Mouse (Mus musculus) heart, embryonic 15.5 days (tissue): ENCODE results near the gene Rgl1. TPM values are rescaled to one million over a fixed set of nuclear protein-coding genes. Genes with fewer than 3 reads are reported as not detected.

ENCODE experiments used
- ATAC-seq: fragments of 200-750 bp; cut with Nextera tagmentation; replicated peaks from 2 replicates; pipeline ENCODE4 v1.8.0; 2017; ENCODE audit warnings: low read depth, moderate TSS enrichment; ENCODE audit not compliant: insufficient number of reproducible peaks, insufficient read depth, low FRiP score
- H3K27ac ChIP-seq: fragments of 300-500 bp; sonication (generic); 2 replicates; pipeline ENCODE4 v1.5.1; 2015; ENCODE audit warnings: mild to moderate bottlenecking, inconsistent platforms
- H3K27me3 ChIP-seq: fragments of 300-500 bp; sonication (generic); 2 replicates; pipeline ENCODE4 v1.6.1; 2015; ENCODE audit warnings: inconsistent platforms
- H3K36me3 ChIP-seq: fragments of 300-500 bp; sonication (generic); 2 replicates; pipeline ENCODE4 v1.6.1; 2015; ENCODE audit warnings: mild to moderate bottlenecking, inconsistent platforms
- H3K4me1 ChIP-seq: fragments of 300-500 bp; sonication (generic); replicated peaks from 2 replicates; pipeline ENCODE4 v1.6.1; 2015; ENCODE audit warnings: inconsistent platforms
- H3K4me2 ChIP-seq: fragments of 300-500 bp; sonication (generic); 2 replicates; pipeline ENCODE4 v1.6.1; 2015; ENCODE audit warnings: inconsistent platforms, mild to moderate bottlenecking, moderate library complexity
- H3K4me3 ChIP-seq: fragments of 300-500 bp; sonication (generic); 2 replicates; pipeline ENCODE4 v1.5.1; 2015; ENCODE audit warnings: mild to moderate bottlenecking, inconsistent platforms
- H3K9ac ChIP-seq: fragments of 300-500 bp; sonication (generic); 2 replicates; pipeline ENCODE4 v1.6.1; 2015; ENCODE audit warnings: mild to moderate bottlenecking, inconsistent platforms
- H3K9me3 ChIP-seq: fragments of 300-500 bp; sonication (generic); replicated peaks from 2 replicates; pipeline ENCODE4 v1.6.1; 2016; ENCODE audit warnings: inconsistent platforms
- WGBS: fragments of 180-500 bp; shearing (Covaris S2); methylation state at CpG from one replicate; pipeline ENCODE4 v1.1.7; 2015; ENCODE audit warnings: mixed read lengths; 5-methylcytosine and 5-hydroxymethylcytosine counted together
- polyA plus RNA-seq: library from polyadenylated mRNA; unstranded; fragments of >200 nt; fragmentation: Nextera tagmentation; extraction: Ambion mirVana; gene quantifications from 2 replicates; pipeline ENCODE4 v1.2.1, GENCODE M21; 2015

Gene Rgl1
- polyA plus RNA-seq, 1 experiment from 2014 or later: 64.6 TPM

DNA sequence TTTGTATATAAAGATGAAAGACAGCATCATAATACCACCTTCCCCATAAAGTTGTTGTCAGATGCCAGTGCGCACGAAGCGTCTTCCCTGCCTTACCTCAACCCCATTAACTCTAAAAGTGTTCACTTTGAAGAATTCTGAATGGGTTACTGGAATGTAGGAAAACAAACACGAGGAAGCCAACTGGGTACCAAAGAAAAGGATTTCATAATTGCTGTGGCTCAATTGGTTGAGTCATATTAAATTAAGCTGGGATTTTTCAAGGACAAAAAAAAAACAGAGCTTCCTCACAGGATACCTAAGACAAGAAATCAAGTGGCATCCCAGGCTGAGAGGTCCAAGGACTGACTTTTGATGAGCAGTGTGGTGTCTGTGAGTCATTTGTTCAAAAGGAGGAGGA lies 144.5 kb downstream of the Rgl1 start:
- Histone ChIP-seq H3K4me2 (no peak overlapping the region), H3K9ac (no peak overlapping the region)
- WGBS: 86% methylated on average over 4 of the region's 4 CpGs

GRCm38 (mm10) chr1:152619396-152619795 lies 146.8 kb downstream of the Rgl1 start:
- H3K27ac ChIP-seq: peak overlapping the region; percentile 65
- WGBS: 32% methylated on average over 9 of the region's 9 CpGs
- H3K4me1 ChIP-seq: peaks cover 89% of the 10 kb centered on the region
- no peaks in the 10 kb centered on the region for H3K27me3 ChIP-seq
- peak overlapping the region; percentile 24 for H3K4me2 ChIP-seq
- H3K36me3 ChIP-seq: peaks cover 16% of the 10 kb centered on the region
- no peaks in the 10 kb centered on the region for H3K9me3 ChIP-seq
- no peak for ATAC-seq
- no peak overlapping the region for H3K9ac ChIP-seq
- no peak overlapping the region for H3K4me3 ChIP-seq

More for the DNA sequence above, 144.5 kb downstream of the Rgl1 start:
- Histone ChIP-seq H3K27me3 (no peaks in the 10 kb centered on the region), H3K36me3 (peaks cover 7% of the 10 kb centered on the region; the same call in 1 of the 2 replicates), H3K4me1 (peaks cover 77% of the 10 kb centered on the region), H3K4me3 (no peak overlapping the region), H3K27ac (no peak overlapping the region), H3K9me3 (no peaks in the 10 kb centered on the region)
- no peak for ATAC-seq

- Histone ChIP-seq H3K27me3 (no peaks in the 10 kb centered on the region), H3K36me3 (peaks cover 21% of the 10 kb centered on the region), H3K9ac (no peak overlapping the region), H3K4me3 (no peak overlapping the region), H3K4me1 (peaks cover 92% of the 10 kb centered on the region), H3K9me3 (no peaks in the 10 kb centered on the region), H3K4me2 (no peak overlapping the region), H3K27ac (peak overlapping the region; percentile 65)
- ATAC-seq: no peak
- WGBS: 51% methylated on average over 3 of the region's 3 CpGs
Observed at GRCm38 (mm10) chr1:152618896-152619295, 147.3 kb downstream of the Rgl1 start.

DNA sequence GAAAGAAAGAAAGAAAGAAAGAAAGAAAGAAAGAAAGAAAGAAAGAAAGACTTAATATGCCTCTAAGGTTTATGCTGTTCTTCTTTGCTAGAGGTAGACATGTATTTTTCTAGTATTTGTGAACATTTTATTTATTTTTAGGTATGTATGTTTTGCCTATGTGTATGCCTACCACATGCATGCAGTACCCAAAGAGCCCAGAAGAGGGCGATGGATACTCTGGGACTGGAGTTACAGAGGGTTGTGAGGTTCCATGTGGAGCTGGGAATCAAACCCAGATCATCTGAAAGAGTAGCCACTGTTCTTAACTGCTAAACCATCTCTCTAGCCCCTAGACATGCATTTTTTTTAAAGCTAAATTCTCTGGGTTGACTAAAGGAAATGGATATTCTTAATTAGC lies 147.8 kb downstream of the Rgl1 start:
- Histone ChIP-seq H3K4me3 (no peak overlapping the region), H3K4me1 (peaks cover 91% of the 10 kb centered on the region), H3K9ac (no peak overlapping the region), H3K27ac (peak overlapping the region; percentile 65), H3K27me3 (no peaks in the 10 kb centered on the region), H3K9me3 (no peaks in the 10 kb centered on the region), H3K4me2 (no peak overlapping the region), H3K36me3 (peaks cover 22% of the 10 kb centered on the region)
- 50% methylated on average over 1 of the region's 1 CpGs for WGBS
- no peak for ATAC-seq

- Histone ChIP-seq H3K4me1 (peaks cover 91% of the 10 kb centered on the region), H3K27ac (peak overlapping the region; percentile 77), H3K9me3 (no peaks in the 10 kb centered on the region), H3K27me3 (no peaks in the 10 kb centered on the region), H3K4me3 (no peak overlapping the region), H3K36me3 (peaks cover 22% of the 10 kb centered on the region), H3K4me2 (0 out of 2 replicates have a peak overlapping the region, but pooled peaks have one; percentile 2), H3K9ac (0 out of 2 replicates have a peak overlapping the region, but pooled peaks have one; percentile 20)
- ATAC-seq: no peak
- 52% methylated on average over 10 of the region's 10 CpGs for WGBS
Observed at GRCm38 (mm10) chr1:152617745-152618342, 148.3 kb downstream of the Rgl1 start.

- Histone ChIP-seq H3K4me3 (no peak overlapping the region), H3K9me3 (no peaks in the 10 kb centered on the region), H3K4me1 (peaks cover 91% of the 10 kb centered on the region), H3K9ac (0 out of 2 replicates have a peak overlapping the region, but pooled peaks have one; percentile 20), H3K4me2 (no peak overlapping the region), H3K27me3 (no peaks in the 10 kb centered on the region), H3K27ac (peak overlapping the region; percentile 77), H3K36me3 (peaks cover 25% of the 10 kb centered on the region)
- ATAC-seq: no peak
Observed at GRCm38 (mm10) chr1:152616777-152617057, 149.4 kb downstream of the Rgl1 start.

- Histone ChIP-seq H3K9me3 (no peaks in the 10 kb centered on the region), H3K4me2 (no peak overlapping the region), H3K27me3 (no peaks in the 10 kb centered on the region), H3K36me3 (peaks cover 25% of the 10 kb centered on the region), H3K4me1 (peaks cover 91% of the 10 kb centered on the region), H3K9ac (no peak overlapping the region), H3K4me3 (no peak overlapping the region), H3K27ac (peak overlapping the region; percentile 77)
- 58% methylated on average over 10 of the region's 10 CpGs for WGBS
- no peak for ATAC-seq
Observed at GRCm38 (mm10) chr1:152615987-152616776, 150.0 kb downstream of the Rgl1 start.

- no peak for ATAC-seq
- Histone ChIP-seq H3K9me3 (no peaks in the 10 kb centered on the region), H3K36me3 (peaks cover 25% of the 10 kb centered on the region), H3K4me1 (peaks cover 91% of the 10 kb centered on the region), H3K4me2 (no peak overlapping the region), H3K27ac (peak overlapping the region; percentile 8; the same call in 1 of the 2 replicates), H3K27me3 (no peaks in the 10 kb centered on the region), H3K4me3 (no peak overlapping the region), H3K9ac (no peak overlapping the region)
- 59% methylated on average over 7 of the region's 7 CpGs for WGBS
Observed at GRCm38 (mm10) chr1:152614743-152615380, 151.3 kb downstream of the Rgl1 start.

DNA sequence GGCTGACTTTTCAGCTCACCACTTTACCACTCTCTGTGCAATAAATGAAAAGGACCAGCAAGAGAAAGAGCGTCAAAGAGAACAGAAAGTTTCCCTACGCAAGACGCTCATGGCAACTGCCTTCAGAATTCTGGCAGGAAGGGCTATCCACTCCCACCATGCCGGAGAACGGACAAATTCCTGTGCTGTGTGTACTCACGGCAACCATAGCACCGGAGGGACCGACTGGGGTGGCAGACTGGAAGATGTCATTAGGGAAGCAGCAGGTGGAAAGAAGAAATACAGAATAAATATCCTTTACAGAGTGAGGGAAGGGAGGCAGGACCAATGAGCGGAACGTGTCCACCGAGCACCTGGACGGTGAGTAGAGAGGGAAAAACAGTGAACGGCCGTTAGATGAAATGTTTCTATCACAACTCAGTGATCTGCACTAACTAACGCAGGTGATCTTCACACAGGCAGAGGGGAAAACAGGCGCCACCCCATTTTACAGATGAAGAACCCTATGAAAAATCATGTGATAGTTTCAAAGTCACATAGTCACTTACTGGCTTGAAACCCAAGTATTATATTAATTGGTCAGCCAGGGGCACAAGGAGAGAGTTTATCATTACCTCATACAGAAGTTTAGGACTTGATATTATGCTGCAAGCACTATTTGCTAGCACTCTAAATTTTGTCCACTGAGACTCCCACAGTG lies 152.8 kb downstream of the Rgl1 start:
- H3K36me3 ChIP-seq: peaks cover 18% of the 10 kb centered on the region
- H3K9me3 ChIP-seq: no peaks in the 10 kb centered on the region
- H3K9ac ChIP-seq: no peak overlapping the region
- ATAC-seq: no peak
- no peaks in the 10 kb centered on the region for H3K27me3 ChIP-seq
- no peak overlapping the region for H3K4me3 ChIP-seq
- 68% methylated on average over 16 of the region's 16 CpGs for WGBS
- peaks cover 90% of the 10 kb centered on the region for H3K4me1 ChIP-seq
- 0 out of 2 replicates have a peak overlapping the region, but pooled peaks have one; percentile 14 for H3K4me2 ChIP-seq
- H3K27ac ChIP-seq: peak overlapping the region; percentile 74

- Histone ChIP-seq H3K36me3 (peaks cover 18% of the 10 kb centered on the region), H3K27ac (peak overlapping the region; percentile 74), H3K4me3 (no peak overlapping the region), H3K9me3 (no peaks in the 10 kb centered on the region), H3K9ac (no peak overlapping the region), H3K4me1 (peaks cover 92% of the 10 kb centered on the region), H3K4me2 (0 out of 2 replicates have a peak overlapping the region, but pooled peaks have one; percentile 14), H3K27me3 (no peaks in the 10 kb centered on the region)
- 37% methylated on average over 12 of the region's 12 CpGs for WGBS
- peak; percentile 8; the same call in 1 of the 2 replicates for ATAC-seq
Observed at GRCm38 (mm10) chr1:152612535-152613157, 153.5 kb downstream of the Rgl1 start.
